Mouse (Mus musculus) urinary bladder, adult 2 months (tissue): Measurements from ENCODE around the gene Eif4e. TPM values are rescaled to one million over a fixed set of nuclear protein-coding genes. Genes with fewer than 3 reads are reported as not detected.
"Not testable (repeated sequence)": the region's sequence is repeated elsewhere in the genome, so short reads cannot be mapped to it uniquely, and the experiment has no call there.

Experiments
- DNase-seq: peaks from one replicate; pipeline ENCODE4 v3.0.0; 2022; ENCODE audit warnings: low spot score
- polyA plus RNA-seq: library from polyadenylated mRNA; depleted of rRNA; stranded (reverse); fragments of >200 nt; gene quantifications from 2 replicates; pipeline ENCODE4 v1.2.3, GENCODE M21; 2012

Eif4e gene
- polyA plus RNA-seq, 1 experiment: 98.2 TPM

DNA sequence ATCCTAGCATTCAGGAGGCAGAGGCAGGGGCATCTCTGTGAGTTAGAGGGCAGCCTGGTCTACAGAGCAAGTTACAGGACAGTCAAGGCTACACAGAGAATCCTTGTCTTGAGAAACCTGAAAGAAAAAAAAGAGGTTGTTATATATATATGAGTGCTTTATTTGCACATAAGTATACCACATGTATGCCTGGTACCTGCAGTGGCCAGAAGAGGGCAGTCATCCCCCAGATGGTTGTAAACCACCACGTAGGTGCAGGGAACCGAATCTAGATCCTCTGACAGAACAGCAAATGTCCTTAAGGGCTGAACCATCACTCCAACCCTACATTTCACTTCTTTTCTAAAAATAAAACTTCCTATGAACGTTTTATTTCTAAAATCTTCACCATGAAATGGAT, 8.1 kb upstream of the Eif4e start:
- no peak for DNase-seq

DNA sequence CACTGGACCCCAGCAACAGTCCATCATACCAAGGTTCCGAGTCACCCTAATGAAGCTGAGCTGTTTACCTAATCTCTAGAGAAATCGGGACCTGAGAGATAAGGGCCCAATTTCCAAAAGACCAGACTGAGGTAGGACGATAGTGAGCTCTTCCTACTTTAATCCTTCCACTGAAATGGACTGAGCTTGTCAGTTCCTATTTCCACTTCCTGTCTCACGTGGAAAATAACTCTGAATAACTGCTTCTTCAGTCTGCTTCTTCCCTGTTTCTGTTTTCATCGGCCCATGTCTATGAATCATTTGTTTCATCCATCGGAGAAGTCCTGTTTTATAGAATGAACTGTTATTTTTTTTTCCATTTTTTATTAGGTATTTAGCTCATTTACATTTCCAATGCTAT, 6.8 kb upstream of the Eif4e start:
- DNase-seq: no peak

DNA sequence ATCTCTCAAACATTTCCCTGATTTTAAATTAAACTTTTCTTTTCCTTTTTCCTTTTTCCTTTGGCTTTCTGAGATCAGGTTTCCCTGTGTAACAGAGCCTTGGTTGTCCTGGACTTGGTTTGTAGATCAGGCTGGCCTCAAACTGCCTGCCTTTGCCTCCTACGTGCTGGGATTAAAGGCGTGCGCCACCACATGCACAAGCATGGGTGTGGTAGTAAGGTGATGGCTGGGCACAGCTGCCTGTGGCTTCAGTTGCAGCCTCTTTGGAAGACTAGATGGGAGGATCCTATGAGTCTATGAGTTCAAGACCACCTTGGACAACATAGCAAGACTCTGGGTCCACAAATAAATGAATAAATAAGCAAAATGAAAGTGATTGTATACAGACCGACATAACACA, 2.0 kb upstream of the Eif4e start:
- no peak for DNase-seq

DNA sequence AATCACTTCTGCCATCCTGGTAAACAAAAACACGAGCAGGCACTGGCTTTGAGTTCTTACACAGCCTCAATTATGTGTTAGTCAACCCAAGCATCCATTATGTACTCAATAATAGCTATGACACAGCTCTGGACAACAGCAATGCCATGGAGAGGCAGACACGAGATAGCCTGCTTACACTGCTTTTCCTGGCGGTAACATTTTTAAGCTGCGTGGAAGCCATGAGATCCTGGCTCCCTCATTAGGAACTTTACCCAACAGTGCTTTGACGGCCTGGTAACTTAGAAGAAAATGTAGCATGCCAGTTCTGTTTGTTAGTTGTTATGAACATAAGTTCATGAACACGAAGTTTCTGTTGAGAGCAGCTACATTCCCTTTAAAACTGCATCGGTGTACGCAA, 485 bp upstream of the Eif4e start:
- DNase-seq: no peak

DNA sequence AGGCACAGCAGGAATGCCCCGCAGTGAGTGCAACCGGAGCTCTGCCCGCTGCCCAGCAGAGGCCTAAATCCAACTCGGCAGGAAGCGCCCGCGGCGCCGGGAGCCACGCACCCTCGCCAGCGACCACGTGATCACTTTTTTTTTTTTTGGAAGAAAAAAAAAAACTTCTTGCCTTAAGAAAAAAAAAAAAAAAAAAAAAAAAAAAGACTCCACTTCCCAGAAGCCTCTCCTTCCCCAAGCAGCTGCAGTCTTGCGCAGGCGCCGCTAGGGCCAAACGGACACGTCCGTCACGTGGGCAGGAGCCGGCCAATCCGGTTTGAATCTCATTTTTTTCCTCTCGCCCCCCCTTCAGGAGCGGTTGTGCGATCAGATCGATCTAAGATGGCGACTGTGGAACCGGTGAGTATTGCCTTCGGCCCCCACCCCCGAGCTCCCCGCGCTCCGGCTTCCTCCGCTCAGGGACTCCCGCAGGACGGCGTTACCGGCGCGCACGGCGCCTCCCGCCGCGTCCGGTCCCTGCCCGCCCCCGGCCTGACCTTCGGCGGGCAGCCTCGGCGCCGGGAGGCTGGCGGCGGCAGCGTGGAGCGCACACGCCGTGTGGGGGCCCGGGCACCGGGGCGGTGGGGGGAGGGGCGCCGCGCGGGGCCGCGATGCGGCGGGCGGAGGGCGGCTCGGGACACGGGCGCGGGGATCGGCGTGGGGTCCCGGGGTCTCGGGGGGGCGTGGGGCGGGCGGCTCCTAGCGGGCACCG, 1.1 kb downstream of the Eif4e start:
- peak; percentile 91 for DNase-seq

DNA sequence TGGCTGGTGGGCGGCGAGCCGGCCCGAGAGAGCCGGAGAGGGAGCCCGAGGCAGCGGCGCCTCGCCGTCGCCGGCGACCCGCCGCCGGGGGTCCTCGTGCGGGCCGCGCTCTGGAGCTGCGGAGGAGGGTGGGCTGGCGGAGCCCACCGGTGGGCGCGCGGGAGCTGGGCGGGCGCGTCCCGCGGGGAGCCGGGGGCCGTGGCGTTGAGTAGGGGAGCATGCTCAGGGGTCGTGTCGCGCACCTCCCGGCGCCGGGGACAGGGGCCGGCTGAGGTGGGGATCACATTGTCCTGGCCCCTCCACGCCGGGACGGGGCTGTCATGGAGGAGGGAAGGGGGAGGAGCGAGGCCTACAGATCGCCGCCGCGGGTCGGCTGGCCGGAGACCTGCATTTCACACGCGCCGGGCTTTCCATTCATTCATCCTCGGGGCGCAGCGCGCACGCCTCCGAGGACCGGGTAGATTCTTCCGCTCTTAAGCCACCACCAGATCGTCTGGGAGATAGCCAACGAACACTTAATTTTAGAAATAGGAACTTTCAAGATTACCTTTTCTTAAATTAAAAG, 1.8 kb downstream of the Eif4e start:
- DNase-seq: peak; percentile 49

DNA sequence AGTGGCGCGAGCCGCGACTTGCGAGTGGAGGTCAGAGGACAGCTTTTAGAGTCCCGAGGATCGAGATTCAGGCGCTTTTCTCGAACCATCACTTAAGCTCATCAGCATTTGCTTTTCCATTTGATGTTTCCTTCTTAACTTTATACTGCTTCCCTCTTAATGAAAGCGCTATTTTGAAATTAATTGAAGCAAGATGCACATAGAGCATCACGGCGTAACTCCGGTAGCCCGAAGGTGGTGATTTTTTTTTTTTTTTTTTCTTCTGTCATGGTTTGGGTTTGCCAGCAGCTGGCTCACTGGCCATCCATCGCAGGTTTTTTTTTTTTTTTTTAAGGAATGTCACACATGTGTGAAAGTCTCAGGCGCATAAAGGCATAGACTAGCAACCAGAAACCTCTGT, 2.3 kb downstream of the Eif4e start:
- DNase-seq: no peak

DNA sequence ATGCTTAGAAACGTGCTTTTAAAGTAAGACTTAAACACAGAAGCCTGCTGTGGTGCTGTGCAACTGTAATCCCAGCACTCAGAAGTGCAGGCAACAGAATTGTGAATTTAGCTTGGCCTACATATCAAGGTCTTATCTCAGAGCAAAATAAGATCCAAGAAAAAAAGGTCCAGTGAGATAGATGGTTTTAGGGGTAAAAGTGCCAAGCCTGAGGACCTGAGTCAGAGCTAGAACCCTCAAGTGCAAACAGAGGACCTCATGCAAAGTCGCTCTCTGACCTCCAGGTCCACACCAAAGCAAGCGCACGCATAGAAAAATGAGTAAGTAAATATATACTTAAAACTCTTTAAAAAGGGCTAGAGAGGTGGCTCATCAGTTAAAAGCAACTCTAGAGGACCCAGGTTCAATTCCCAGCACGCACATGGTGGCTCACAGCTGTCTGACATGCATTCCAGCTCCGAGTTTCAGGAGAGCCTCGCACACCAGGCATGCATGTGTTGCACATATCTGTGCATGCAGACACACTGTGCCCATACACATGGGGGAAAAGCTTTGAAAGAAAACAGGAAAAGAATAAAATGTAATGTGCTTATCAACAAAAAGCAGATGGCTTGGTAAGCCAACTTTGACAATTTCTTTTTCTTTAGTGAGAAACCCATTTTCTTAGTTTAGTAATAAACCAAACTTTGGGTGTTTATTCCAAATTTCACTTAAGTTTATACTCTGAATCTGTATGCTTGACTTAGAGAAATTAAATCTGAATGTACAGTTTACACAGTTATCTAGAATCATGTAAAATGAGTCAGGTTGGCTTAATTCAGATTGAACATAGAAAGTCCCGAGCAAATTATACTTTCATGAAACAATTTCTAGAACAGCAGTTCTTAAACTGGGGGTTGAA, 4.8 kb downstream of the Eif4e start:
- no peak for DNase-seq

DNA sequence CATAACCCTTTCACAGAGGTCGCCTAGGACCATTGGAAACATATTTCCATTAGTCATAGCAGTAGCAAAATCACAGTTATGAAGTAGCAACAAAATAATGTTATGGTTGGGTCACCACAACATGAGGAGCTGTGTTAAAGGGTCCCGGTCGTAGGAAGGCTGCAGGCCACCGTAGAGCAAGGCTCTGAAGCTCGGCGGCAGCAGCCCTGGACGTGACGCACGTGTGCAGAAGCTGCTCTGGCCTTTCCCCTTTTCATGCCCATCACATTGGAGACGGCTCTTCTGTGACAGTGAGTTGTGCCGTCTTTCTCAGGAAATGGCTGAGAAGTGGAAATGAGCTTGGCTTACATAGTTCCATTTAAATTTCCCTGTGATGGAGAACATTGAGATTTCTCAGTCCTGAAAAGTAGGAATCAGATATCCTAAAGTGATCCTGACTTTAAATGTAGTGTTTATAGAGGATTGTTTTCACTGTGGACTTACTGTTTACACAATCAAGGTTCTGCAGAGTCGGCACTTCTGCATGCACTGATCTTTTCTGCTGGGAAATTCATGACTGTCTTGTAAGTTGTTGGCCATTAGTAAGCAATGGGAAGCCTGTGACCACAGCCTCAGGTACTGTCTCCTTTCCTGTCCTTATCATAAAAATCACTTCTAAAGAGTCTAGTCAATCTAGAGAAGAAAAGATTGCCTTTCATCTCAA, 5.7 kb downstream of the Eif4e start:
- DNase-seq: no peak

DNA sequence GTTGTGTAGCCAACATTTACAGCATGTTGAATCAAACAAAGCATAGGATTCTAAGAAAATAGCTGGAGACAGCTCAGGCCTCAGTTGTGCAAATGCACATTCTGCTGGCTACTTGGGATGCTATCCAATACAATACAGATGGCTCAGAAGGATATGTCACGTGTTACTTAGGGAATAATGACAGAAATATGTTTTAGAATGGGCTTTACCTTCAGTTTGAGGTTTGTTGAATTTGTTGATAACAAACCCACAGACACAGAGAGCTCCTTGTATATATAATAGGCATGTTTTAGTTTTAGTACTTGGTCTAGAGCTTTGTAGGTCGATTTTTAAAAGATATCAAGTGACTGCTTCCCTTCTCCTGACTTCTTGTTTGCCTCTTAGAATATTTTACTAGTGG, 6.8 kb downstream of the Eif4e start:
- no peak for DNase-seq

DNA sequence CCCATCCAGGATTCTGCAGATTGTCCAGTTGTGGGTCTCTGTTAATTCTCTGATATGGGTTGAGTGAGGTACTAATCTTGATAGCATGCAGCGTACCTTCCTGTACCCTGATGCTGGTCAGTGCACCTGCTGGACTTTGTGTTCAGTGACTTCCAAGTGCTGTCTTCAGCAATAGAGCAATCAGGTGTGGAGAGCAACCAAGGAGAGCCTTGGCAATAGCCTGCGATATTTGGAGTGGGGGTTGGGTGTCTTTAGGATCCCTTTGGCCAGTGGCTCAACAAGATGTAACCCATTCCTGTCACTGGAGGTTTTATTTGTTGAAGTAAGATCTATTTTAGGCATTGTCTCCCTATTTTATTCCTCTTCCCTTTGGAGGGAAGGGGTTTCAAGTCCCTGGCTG, 10.1 kb downstream of the Eif4e start:
- no peak for DNase-seq

DNA sequence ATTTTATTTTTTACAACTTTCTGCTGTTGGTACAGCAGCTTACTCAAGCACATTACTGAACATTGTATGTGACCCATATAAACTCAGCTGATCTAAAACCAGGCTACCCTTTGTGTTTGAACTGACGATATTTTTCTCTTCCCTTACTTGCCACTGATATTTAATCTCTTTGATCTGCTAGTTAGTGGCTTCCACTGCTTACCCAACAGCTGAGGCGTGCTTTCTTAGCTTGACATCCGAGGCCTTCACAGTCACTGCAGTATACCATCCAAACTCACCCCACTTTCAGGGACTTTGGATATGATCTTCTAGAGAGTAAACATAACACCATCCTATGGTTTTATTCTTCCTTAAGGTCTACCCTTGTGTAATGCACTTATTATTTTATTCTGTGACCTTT, 16.6 kb downstream of the Eif4e start:
- DNase-seq: no peak

DNA sequence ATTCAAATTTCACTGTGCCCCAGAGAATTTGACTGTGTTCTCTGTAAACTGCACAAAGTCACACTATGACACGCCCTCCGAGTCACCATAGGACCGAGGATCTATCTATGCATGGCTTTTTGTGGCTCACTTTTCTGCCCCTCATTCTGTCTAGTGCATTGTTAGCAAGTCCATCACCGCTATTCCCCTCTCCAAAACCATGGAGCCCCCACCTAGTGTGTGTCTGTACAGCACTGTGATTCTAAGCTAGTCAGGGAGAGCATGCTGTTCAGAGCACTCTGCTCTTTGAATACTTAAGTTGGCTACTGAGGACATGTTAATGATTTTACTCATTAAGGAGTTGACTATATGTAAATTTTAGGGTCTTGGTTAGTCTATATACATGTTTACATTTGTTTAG, 18.1 kb downstream of the Eif4e start:
- no peak for DNase-seq

DNA sequence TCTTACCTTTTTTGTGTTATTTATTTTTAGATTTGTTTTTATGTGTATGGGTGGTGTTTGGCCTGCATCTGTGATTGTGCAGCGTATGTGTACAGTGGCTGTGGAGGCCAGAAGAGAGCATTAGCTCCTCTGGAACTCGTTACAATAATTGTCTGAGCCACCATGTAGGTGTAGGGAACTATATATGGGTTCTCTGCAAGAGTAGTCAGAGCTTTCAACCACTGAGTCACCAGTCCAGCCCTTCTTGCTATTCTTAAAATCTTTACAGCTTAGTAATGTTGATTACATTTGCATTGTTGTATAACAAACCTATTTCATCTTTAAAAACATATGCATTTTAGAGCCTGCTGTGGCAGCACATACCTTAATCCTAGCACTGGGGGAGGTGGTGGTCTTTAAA, 20.7 kb downstream of the Eif4e start:
- DNase-seq: no peak

DNA sequence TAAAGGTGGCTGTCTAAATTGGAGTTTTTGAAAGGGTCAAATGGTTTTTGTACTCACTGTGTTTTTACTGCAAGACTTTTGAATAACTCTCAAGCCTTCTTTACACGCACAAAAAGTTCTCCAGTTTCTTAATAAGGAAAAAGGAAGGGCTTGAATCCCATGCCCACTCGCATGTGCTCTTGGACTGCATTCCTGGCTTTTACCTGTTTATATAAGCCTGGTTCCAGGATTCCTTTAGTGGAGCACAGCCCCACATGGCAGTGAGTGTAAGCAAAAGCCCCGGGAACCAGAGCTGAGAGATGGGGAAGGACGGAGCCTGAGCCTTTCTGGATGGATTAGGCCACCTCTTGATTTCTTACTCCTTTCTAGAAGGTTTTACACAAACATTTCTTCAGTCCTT, 23.1 kb downstream of the Eif4e start:
- DNase-seq: no peak

DNA sequence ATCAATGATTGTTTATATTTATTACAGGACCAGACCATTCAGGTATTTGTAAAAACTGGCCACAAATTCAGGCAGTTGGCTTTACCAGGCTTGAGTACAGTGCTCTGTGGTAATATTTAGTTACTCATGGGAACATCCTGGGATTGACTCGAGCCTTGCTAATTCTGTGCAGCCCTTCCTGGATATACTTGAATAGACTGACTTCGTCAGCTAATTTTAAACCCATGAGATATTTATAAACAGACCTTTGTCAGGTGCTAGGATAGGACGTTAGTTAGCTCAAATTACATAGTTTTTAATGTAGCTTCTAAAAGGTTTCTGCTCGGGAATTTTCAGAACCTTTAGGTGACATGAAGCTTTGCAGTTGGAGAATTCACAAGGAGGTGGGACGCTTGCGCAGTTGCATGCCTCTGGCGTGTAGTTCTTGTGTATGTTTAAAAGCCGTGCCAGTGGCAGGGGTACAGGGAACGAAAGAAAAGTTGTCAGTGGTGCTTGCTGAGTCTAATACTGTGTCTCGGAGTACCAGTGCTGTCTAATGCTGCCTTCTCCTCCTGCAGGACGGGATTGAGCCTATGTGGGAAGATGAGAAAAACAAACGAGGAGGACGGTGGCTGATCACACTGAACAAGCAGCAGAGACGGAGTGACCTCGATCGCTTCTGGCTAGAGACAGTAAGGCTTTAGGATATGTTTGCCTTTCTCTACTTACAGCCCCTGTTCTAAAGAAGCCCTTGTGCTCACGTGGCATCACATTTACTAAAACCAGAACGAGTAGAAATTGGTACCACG, 24.6 kb downstream of the Eif4e start:
- DNase-seq: no peak

DNA sequence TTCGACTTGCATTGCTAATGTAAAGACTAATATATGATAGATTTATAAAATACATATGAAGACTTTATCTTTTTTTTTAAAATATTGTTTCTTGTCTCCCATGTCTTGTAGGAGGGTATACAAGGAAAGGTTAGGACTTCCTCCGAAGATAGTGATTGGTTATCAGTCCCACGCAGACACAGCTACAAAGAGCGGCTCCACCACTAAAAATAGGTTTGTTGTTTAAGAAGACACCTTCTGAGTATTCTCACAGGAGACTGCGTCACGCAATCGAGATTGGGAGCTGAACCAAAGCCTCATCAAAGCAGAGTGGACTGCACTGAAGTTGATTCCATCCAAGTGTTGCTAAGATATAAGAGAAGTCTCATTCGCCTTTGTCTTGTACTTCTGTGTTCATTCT, 29.3 kb downstream of the Eif4e start:
- not testable (repeated sequence) for DNase-seq

DNA sequence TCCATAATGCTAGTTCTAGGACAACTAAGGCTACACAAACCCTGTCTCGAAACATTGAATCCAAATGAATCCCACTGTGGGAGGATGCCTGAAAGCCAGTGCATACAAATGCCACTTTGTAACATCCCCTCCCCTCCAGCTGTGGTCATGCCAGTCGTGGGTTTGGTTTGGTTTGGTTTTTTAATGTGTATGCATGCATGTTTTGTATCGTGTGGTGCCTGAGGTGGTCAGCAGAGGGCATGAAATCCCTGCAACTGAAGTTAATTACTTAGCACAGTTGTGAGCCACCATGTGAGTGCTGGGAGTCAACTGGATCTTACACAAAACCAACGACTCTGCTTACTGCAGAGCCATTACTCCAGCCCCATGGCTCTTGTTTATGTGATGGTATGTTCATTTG, 32.5 kb downstream of the Eif4e start:
- DNase-seq: no peak

DNA sequence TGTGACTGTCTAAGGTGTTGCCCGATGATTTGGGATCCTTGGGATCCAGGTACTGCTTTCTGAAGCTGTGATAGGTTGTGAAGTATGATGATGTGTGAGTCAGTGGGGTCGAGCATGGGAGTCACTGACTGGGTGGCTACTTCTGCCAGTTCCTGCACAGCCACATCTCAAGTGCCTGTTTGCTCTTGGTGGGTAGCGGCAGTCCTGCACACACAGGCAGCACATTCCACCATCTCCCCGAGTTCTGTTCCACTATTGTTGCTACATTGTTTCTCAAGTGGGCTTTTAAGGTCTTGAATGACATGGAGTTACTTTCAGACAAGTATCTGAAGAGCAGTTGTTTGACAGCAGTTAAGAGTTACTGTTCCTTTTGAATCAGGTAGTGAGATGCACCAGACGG, 34.3 kb downstream of the Eif4e start:
- DNase-seq: no peak

DNA sequence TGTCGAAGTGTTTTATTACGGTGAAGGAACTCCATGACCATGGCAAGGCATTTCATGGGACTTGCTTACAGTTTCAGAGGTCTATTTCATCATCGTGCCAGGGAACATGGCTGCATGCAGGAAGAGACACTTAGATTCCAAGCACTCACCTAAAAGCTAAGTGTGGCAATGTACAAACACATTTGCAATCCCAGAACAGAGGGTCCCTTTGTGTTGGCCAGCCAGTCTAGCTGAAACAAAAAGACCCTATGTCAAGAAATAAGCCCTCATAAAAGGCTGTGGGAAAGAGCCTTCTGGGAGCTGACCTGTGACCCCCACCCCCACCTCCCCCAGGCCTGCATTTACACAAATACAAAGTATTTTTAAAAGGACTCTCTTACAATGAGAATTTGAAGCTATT, 34.9 kb downstream of the Eif4e start:
- DNase-seq: no peak

DNA sequence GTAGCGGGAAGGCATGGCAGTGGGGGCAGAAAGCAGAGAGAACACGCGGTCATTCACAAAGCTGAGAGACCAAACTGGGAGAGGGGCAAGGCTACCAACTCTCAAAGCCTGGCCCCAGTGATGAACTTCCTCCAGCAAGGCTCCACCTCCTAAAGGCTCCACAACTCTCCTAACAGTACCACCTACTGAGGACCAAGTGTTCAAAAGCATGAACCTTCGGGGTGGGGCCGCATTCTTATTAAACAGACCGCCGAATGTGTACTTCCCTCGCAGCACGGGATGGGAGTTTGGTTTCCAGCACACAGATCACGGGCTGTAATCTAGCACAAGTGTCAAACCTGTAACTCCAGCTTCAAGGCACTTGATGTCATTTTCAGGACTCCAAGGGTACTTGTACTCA, 52.9 kb downstream of the Eif4e start:
- no peak for DNase-seq

DNA sequence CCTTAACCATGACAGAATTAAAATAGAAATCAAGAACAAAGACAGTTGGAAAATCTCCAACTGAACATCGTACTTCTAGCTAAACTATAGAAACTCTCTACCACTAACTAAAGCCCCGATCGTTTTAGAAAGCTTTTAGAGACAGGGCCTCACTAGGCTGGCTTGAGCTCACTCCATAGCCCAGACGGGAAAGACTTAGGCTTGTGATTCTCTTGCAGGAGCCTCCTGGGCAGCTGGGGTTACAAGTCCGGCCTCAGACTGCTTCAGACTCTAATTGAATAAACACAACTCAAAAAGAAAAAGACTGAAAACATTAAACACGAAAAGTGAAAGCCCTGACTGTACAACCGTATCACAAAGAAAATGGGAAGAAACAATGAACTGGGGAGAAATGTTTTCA, 60.2 kb downstream of the Eif4e start:
- no peak for DNase-seq
